Mouse (Mus musculus): ENCODE results near the gene Rbm43. TPM values are rescaled to one million over a fixed set of nuclear protein-coding genes. Genes with fewer than 3 reads are reported as not detected.

Gene Rbm43
- polyA plus RNA-seq (2016; fragmentation: Nextera tagmentation; extraction: Ambion mirVana) = 5.3 and 6.0 TPM in 2 replicates

DNA sequence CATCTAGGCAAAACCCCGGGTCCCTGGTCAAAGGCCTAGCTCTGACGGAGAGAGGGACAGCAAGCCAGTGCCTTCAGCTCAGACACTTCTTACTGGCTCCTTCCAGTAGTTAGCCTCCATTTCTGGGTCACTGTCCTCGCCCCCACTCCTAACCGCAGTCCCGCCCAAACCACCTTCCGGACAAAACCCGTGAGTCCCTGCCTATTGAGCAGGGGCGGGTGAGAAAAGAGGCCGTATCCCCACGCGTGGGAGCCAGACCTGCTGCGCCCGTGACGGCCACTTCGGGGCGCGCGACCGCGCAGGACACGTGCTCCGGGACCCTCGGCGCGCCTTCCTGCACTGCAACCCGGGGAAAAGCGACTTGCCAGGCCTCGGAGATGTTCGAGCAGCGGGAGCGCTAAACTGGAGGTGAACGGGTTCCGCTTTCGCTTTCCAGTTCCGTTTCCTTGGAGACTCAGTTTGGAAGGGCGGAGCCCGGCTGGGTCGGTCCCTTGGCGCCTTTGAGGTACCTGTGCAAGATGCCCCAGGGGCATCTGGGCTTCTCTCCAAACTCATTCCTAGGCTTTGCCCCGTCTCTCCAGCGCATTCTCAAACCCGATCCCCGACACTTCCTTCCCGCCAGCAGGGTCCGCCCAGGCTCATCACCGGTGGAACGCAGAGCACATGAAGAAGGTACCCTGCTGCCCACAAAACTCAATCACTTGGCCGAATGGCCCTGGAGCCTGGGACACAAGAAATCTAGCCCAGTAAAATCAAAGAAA is at the start of gene Rbm43:
Gene Rbm43 (minus strand): TSS at position 590 of the 761 bp plus-strand sequence.
- Histone ChIP-seq H3K27ac (replicated peaks) (no peak within 1 kb of the TSS), H3K9me3 (no peaks in the 10 kb centered on the region), H3K4me1 (peaks cover 8% of the 10 kb centered on the region), H3K36me3 (no peaks in the 10 kb centered on the region), H3K27me3 (peaks cover 9% of the 10 kb centered on the region), H3K4me3 (peak within 1 kb of the TSS; percentile 49), H3K9ac (replicated peaks) (peak within 1 kb of the TSS; percentile 60), H3K4me2 (replicated peaks) (peak within 1 kb of the TSS; percentile 82)
- peak; percentile 85 for ATAC-seq (ENCODE audit: low FRiP score, low read depth)
- WGBS = 2% methylated on average over 46 of the region's 48 CpGs

DNA sequence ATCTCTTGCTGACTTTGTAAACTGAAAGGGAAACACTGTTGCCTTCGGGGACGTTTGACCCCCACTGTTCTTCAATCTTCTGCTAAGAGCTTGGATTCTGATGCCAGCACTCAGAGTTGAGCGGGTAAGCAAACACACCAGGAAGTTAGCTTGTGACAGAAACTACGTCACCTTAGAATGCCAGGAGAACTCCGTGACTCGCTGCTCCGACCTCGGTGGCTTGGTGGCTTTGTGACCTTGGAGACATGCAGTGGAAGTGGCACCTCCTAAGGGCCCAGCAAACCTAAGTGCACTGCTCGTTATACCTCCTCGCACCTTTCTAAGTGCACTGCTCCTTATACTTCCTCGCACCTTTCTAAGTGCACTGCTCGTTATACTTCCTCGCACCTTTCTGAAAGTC is 47.3 kb upstream of the Rbm43 start:
- ATAC-seq (ENCODE audit: low FRiP score, low read depth) = no peak
- H3K9ac ChIP-seq (replicated peaks) = no peak overlapping the region
- H3K36me3 ChIP-seq = no peaks in the 10 kb centered on the region
- 73% methylated on average over 13 of the region's 13 CpGs for WGBS
- no peak overlapping the region for H3K4me2 ChIP-seq (replicated peaks)
- no peak overlapping the region for H3K4me3 ChIP-seq
- no peak overlapping the region for H3K27ac ChIP-seq (replicated peaks)
- H3K9me3 ChIP-seq = no peaks in the 10 kb centered on the region
- H3K27me3 ChIP-seq = no peaks in the 10 kb centered on the region
- no peaks in the 10 kb centered on the region for H3K4me1 ChIP-seq

- no peak overlapping the region for H3K9ac ChIP-seq (replicated peaks)
- H3K27me3 ChIP-seq = no peaks in the 10 kb centered on the region
- ATAC-seq (ENCODE audit: low FRiP score, low read depth) = no peak
- H3K36me3 ChIP-seq = no peaks in the 10 kb centered on the region
- no peak overlapping the region for H3K4me3 ChIP-seq
- H3K4me1 ChIP-seq = no peaks in the 10 kb centered on the region
- H3K4me2 ChIP-seq (replicated peaks) = no peak overlapping the region
- H3K9me3 ChIP-seq = no peaks in the 10 kb centered on the region
- H3K27ac ChIP-seq (replicated peaks) = no peak overlapping the region
- 76% methylated on average over 11 of the region's 11 CpGs for WGBS
These were observed 46.7 kb upstream of the Rbm43 start for GRCm38 (mm10) chr2:51981630-51982029.

DNA sequence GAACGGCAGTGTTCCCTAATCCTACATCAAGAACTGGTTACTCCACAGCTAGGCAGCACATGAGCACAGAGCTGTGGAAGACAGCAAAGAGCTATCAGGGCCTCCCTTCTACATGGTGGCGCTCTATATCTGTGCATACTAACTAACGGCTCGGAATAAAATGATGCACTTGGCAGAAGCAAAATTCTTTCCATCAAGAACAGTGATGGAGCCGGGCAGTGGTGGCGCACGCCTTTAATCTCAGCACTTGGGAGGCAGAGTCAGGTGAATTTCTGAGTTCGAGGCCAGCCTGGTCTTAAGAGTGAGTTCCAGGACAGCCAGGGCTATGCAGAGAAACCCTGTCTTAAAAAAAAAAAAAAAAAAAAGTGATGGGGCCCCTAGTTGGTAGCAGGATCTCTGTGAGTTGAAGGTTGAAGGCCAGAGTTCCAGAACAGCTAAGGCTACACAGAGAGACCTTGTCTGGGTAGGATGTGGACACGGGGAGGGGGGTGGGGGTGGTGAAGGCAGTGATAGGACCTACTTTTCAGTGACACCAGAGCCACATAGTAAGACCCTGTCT is 38.5 kb upstream of the Rbm43 start, which contains the start of gene Nmi:
Gene Nmi (minus strand): TSS at position 85 of the 559 bp plus-strand sequence.
- 85% methylated on average over 9 of the region's 9 CpGs for WGBS
- Histone ChIP-seq H3K27ac (replicated peaks) (no peak within 1 kb of the TSS), H3K36me3 (no peaks in the 10 kb centered on the region), H3K9me3 (no peaks in the 10 kb centered on the region), H3K4me3 (peak within 1 kb of the TSS; percentile 58), H3K4me2 (replicated peaks) (peak within 1 kb of the TSS; percentile 78), H3K27me3 (0 out of 2 replicates have a peak, but pooled peaks cover 3% of the 10 kb centered on the region), H3K9ac (replicated peaks) (peak within 1 kb of the TSS; percentile 62), H3K4me1 (no peaks in the 10 kb centered on the region)
- peak; percentile 52; the same call in 1 of the 2 replicates for ATAC-seq (ENCODE audit: low FRiP score, low read depth)

DNA sequence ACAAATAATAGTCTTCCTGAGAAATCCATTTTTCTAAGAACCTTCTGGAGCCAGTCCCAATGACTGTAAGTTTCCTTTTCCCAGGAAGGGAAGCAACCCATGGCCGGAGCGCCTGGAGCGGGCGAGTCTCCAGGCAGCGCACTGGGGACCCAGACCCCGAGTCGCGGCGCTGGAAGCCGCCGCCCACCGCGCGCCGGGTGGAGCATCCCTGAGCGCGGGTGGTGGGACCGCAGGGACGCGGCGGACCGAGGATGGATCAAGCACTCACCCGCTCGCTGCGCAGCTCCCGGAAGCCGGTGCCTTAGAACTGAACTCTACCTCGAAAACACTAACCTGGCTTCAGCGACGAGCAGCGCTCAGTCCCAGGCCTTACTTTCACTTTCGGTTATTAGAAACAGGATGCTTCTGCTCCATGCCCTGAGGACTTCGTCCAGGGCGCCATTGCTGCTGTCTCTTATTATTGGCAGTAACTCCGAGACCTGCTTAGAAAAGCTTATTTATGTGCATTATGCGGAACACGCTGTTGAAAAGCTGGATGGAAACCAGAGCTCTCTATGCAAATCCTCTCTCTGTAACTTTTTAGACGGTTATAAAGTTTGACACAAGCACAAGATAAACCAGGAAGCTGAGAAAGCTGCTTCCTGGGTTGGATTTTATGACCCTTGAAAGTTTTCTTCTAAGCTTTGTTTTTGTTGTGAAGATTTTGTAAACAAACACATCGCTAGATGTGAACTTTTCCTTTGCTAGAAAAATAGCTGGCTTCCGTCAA is 37.9 kb upstream of the Rbm43 start:
- Histone ChIP-seq H3K9ac (replicated peaks) (peak overlapping the region; percentile 62), H3K27ac (replicated peaks) (no peak overlapping the region), H3K27me3 (0 out of 2 replicates have a peak, but pooled peaks cover 3% of the 10 kb centered on the region), H3K36me3 (no peaks in the 10 kb centered on the region), H3K4me2 (replicated peaks) (peak overlapping the region; percentile 78), H3K4me1 (no peaks in the 10 kb centered on the region), H3K4me3 (peak overlapping the region; percentile 58), H3K9me3 (no peaks in the 10 kb centered on the region)
- ATAC-seq (ENCODE audit: low FRiP score, low read depth) = peak; percentile 79
- WGBS = 3% methylated on average over 40 of the region's 40 CpGs

- H3K4me2 ChIP-seq (replicated peaks) = peak overlapping the region; percentile 78
- no peaks in the 10 kb centered on the region for H3K9me3 ChIP-seq
- no peaks in the 10 kb centered on the region for H3K36me3 ChIP-seq
- H3K9ac ChIP-seq (replicated peaks) = peak overlapping the region; percentile 62
- no peak overlapping the region for H3K27ac ChIP-seq (replicated peaks)
- H3K4me3 ChIP-seq = 0 out of 2 replicates have a peak overlapping the region, but pooled peaks have one; percentile 58
- 0 out of 2 replicates have a peak, but pooled peaks cover 3% of the 10 kb centered on the region for H3K27me3 ChIP-seq
- peak; percentile 7; the same call in 1 of the 2 replicates for ATAC-seq (ENCODE audit: low FRiP score, low read depth)
- H3K4me1 ChIP-seq = no peaks in the 10 kb centered on the region
- WGBS = 70% methylated on average over 5 of the region's 5 CpGs
These were observed 37.2 kb upstream of the Rbm43 start for GRCm38 (mm10) chr2:51972142-51972541.

DNA sequence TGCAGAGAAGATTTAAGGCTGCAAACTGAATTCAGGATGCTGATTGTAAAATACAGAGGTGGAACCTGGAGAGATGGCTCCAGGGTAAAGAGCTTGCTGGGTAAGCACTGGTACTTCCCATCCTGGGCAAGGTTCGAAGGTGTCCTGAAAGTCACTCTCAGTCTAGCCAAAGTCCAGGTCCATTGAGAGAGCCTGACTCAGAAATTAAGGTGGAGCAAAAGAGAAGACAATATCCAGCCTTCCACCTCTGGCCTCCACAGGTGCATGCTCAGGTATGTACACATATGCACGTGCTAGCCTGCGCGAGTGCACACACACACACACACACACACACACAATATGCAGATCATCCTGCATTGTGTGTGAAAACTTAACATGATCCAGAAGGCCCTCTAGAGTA is 35.9 kb upstream of the Rbm43 start:
- Histone ChIP-seq H3K9ac (replicated peaks) (no peak overlapping the region), H3K4me3 (no peak overlapping the region), H3K9me3 (no peaks in the 10 kb centered on the region), H3K36me3 (no peaks in the 10 kb centered on the region), H3K27ac (replicated peaks) (no peak overlapping the region), H3K4me2 (replicated peaks) (no peak overlapping the region), H3K4me1 (no peaks in the 10 kb centered on the region), H3K27me3 (0 out of 2 replicates have a peak, but pooled peaks cover 3% of the 10 kb centered on the region)
- over 99% methylated on average over 4 of the region's 4 CpGs for WGBS
- no peak for ATAC-seq (ENCODE audit: low FRiP score, low read depth)

DNA sequence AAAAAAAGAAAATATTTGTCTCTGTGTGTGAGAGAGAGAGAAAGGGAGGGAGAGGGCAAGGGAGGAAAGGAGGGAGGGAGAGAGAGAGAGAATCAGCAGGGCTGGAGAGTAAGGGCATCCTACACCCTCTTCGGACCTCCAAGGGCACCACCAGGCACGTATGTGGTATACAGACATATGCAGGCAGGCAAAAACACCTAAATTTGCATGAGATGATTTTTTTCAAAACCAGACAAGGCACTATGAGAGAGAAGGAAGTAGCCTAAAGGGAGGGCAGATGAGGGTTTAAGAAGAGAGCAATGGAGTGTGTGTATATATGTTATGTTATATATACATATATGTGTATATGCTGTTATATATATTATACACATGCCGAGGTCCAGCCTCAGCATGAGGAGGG is 32.3 kb upstream of the Rbm43 start:
- Histone ChIP-seq H3K4me2 (replicated peaks) (no peak overlapping the region), H3K4me1 (no peaks in the 10 kb centered on the region), H3K4me3 (no peak overlapping the region), H3K9me3 (no peaks in the 10 kb centered on the region), H3K27me3 (no peaks in the 10 kb centered on the region), H3K9ac (replicated peaks) (no peak overlapping the region), H3K27ac (replicated peaks) (no peak overlapping the region), H3K36me3 (no peaks in the 10 kb centered on the region)
- WGBS = 85% methylated on average over 3 of the region's 3 CpGs
- no peak for ATAC-seq (ENCODE audit: low FRiP score, low read depth)

GRCm38 (mm10) chr2:51953648-51954204 is 18.8 kb upstream of the Rbm43 start:
- H3K27me3 ChIP-seq = no peaks in the 10 kb centered on the region
- H3K4me3 ChIP-seq = no peak overlapping the region
- no peak overlapping the region for H3K27ac ChIP-seq (replicated peaks)
- H3K4me1 ChIP-seq = no peaks in the 10 kb centered on the region
- no peak overlapping the region for H3K4me2 ChIP-seq (replicated peaks)
- H3K9me3 ChIP-seq = no peaks in the 10 kb centered on the region
- ATAC-seq (ENCODE audit: low FRiP score, low read depth) = no peak
- 90% methylated on average over 7 of the region's 7 CpGs for WGBS
- no peaks in the 10 kb centered on the region for H3K36me3 ChIP-seq
- no peak overlapping the region for H3K9ac ChIP-seq (replicated peaks)

GRCm38 (mm10) chr2:51950876-51951275 is 15.9 kb upstream of the Rbm43 start:
- no peak overlapping the region for H3K27ac ChIP-seq (replicated peaks)
- WGBS = 50% methylated on average over 1 of the region's 1 CpGs
- H3K27me3 ChIP-seq = no peaks in the 10 kb centered on the region
- no peaks in the 10 kb centered on the region for H3K9me3 ChIP-seq
- no peak overlapping the region for H3K4me2 ChIP-seq (replicated peaks)
- no peaks in the 10 kb centered on the region for H3K36me3 ChIP-seq
- no peaks in the 10 kb centered on the region for H3K4me1 ChIP-seq
- no peak overlapping the region for H3K9ac ChIP-seq (replicated peaks)
- ATAC-seq (ENCODE audit: low FRiP score, low read depth) = no peak
- H3K4me3 ChIP-seq = no peak overlapping the region

DNA sequence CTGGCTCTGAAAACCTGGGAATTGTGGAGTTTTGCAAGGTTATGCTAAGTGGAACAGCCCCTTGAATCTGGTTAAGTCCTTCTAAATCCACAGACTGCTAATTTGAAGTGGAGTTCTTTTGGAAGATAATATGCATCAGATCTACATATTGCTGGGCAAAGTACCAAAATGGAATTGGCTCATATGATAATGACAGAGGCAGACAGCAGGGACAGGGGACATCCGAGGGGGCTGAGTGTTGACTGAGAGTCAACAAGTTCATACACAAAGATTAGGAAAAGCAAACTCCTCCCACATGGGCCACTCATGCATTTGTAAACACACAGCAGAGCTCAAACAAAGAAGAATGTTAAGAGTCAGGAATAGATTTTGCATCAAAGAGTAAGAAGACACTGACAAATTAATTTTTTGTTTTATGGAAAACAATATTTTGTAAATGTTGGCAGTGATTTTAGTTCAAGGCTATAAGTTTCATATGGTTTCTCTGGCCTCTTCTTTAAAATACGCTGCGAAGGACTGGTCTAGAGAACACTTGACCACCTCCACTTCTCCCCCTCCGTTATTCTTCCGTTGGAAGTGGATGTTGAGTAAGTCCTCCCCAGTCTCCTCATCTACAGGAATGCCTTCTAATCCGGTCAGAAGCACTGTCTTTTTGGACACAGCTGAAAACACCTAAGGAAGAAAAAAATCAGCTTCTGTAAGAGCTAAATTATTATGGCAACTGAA is 13.3 kb upstream of the Rbm43 start:
- Histone ChIP-seq H3K4me2 (replicated peaks) (no peak overlapping the region), H3K27ac (replicated peaks) (no peak overlapping the region), H3K27me3 (no peaks in the 10 kb centered on the region), H3K9me3 (no peaks in the 10 kb centered on the region; the same call in 1 of the 2 replicates), H3K4me3 (no peak overlapping the region), H3K4me1 (no peaks in the 10 kb centered on the region), H3K9ac (replicated peaks) (no peak overlapping the region), H3K36me3 (no peaks in the 10 kb centered on the region)
- WGBS = 81% methylated on average over 6 of the region's 6 CpGs
- no peak for ATAC-seq (ENCODE audit: low FRiP score, low read depth)
